Mouse (Mus musculus) liver, postnatal 0 days (tissue): ENCODE data around the gene Irak1. TPM values are rescaled to one million over a fixed set of nuclear protein-coding genes. Genes with fewer than 3 reads are reported as not detected.

Experiments used
- ATAC-seq: fragments of 200-750 bp; cut with Nextera tagmentation; 2 replicates; pipeline ENCODE4 v1.8.0; 2017; ENCODE audit warnings: mild to moderate bottlenecking, moderate library complexity
- DNase-seq: peaks from one replicate; pipeline ENCODE4 v3.0.0-alpha.2; 2016
- H3K27ac ChIP-seq: fragments of 300-500 bp; sonication (generic); 2 replicates; pipeline ENCODE4 v1.5.1; 2014; ENCODE audit warnings: antibody characterized with exemption, moderate library complexity, mild to moderate bottlenecking, low read depth
- H3K27me3 ChIP-seq: fragments of 300-500 bp; sonication (generic); 2 replicates; pipeline ENCODE4 v1.6.1; 2014; ENCODE audit warnings: low read length, control low read depth, mixed read lengths; ENCODE audit not compliant: insufficient read depth
- H3K36me3 ChIP-seq: fragments of 300-500 bp; sonication (generic); replicated peaks from 2 replicates; pipeline ENCODE4 v1.6.1; 2014; ENCODE audit warnings: mild to moderate bottlenecking, control low read depth, low read length, moderate library complexity, mixed read lengths; ENCODE audit not compliant: insufficient read depth
- H3K4me1 ChIP-seq: fragments of 300-500 bp; sonication (generic); 2 replicates; pipeline ENCODE4 v1.6.1; 2014; ENCODE audit warnings: antibody characterized with exemption, mild to moderate bottlenecking, control low read depth; ENCODE audit not compliant: insufficient read depth
- H3K4me2 ChIP-seq: fragments of 300-500 bp; sonication (generic); 2 replicates; pipeline ENCODE4 v1.6.1; 2014; ENCODE audit warnings: low read depth, mild to moderate bottlenecking, low read length, moderate library complexity, mixed read lengths
- H3K4me3 ChIP-seq: fragments of 300-500 bp; sonication (generic); 2 replicates; pipeline ENCODE4 v1.5.1; 2014; ENCODE audit warnings: low read depth, low read length
- H3K9ac ChIP-seq: fragments of 300-500 bp; sonication (generic); replicated peaks from 2 replicates; pipeline ENCODE4 v1.6.1; 2014; ENCODE audit warnings: mild to moderate bottlenecking, moderate library complexity
- H3K9me3 ChIP-seq: fragments of 300-500 bp; sonication (generic); 2 replicates; pipeline ENCODE4 v1.6.1; 2016; ENCODE audit warnings: mild to moderate bottlenecking, control low read depth, low read length, mixed read lengths
- CTCF ChIP-seq: sonication (generic); IDR thresholded peaks from 2 replicates; pipeline ENCODE4 v1.5.1; 2016; ENCODE audit warnings: antibody characterized with exemption, low read depth
- EP300 ChIP-seq: IDR thresholded peaks from 2 replicates; pipeline ENCODE4 v1.6.1; 2016; ENCODE audit warnings: antibody characterized with exemption, low read depth, mild to moderate bottlenecking
- WGBS: fragments of 180-500 bp; shearing (Covaris S2); extraction: QIAGEN DNeasy Blood & Tissue Kit; methylation state at CpG from one replicate; pipeline ENCODE4 v1.1.7; 2014; ENCODE audit not compliant: insufficient replicate concordance; 5-methylcytosine and 5-hydroxymethylcytosine counted together
- microRNA counts: library from miRNA; unstranded; fragments of <30 nt; microRNA quantifications from one replicate; lab custom pipeline; 2015
- microRNA-seq: library from miRNA; unstranded; fragments of <30 nt; microRNA quantifications from one replicate; pipeline ENCODE4, GENCODE M21; 2016
- polyA plus RNA-seq: library from polyadenylated mRNA; unstranded; fragments of >200 nt; fragmentation: Nextera tagmentation; extraction: Ambion mirVana; gene quantifications from 2 replicates; pipeline ENCODE4 v1.2.1, GENCODE M21; 2015

Irak1 gene
- polyA plus RNA-seq, 1 experiment from 2014 or later, result 18.7 TPM

- no peak for ATAC-seq
- 59% methylated on average over 1 of the region's 1 CpGs for WGBS
- Histone ChIP-seq H3K27ac (peak overlapping the region; percentile 99), H3K4me1 (peaks cover 9% of the 10 kb centered on the region), H3K9ac (no peak overlapping the region; the same call in 1 of the 2 replicates), H3K27me3 (no peaks in the 10 kb centered on the region), H3K9me3 (no peaks in the 10 kb centered on the region), H3K4me2 (no peak overlapping the region), H3K4me3 (no peak overlapping the region), H3K36me3 (no peaks in the 10 kb centered on the region)
- peak; percentile 25; the same call in 1 of the 2 replicates for TF ChIP-seq EP300
- TF ChIP-seq CTCF, result no peak
- no peak for DNase-seq
These were observed 54.6 kb downstream of the Irak1 start for GRCm38 (mm10) chrX:73969167-73969566.

DNA sequence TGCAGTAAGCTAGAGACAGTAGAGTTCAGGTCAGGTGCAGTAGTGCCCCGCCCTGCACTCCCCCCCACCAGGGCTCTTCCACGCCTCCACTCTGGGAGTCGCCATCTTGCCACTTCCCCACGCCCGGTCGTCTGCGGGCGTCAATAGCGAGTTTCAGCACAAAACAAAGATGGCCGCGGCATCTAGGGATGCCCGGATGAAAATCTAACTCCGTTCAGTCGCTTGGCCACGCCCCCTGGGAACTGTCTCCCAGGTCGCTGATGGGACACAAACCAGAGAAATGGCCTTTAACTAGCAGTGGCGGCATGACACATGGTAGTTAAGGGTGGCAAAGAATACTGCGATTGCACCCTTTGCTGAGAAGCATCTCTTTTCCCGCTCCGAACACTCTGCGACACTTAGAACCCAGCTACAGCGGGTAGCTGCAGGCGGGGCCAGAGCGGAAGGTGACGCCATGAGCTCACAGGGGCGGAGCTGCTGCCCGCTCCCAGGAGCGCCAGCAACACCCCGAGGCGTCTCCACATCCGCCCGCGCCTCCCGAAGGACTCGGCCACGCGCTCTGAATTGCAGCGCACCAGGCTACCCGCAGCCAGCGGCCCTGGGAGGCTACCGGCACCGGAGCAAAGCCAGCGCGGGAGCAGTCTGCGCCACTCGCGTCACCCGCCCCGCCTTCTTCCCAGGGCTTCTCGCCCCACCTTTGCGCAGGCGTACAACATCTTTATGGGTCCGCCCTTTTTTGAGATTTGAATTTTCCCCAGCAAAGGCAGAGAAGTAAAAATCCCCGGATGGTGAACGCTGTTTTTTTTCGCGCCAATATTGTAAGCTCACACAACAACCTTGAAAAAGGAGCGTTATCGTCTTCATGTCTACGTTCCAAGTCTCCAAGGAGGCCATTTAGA is 56.3 kb downstream of the Irak1 start:
- 0 out of 2 replicates have a peak, but pooled peaks cover under 1% of the 10 kb centered on the region for H3K36me3 ChIP-seq
- H3K27ac ChIP-seq, result peak overlapping the region; percentile 99
- TF ChIP-seq EP300, result 0 out of 2 replicates have a peak, but pooled peaks have one; percentile 14
- no peak for TF ChIP-seq CTCF
- H3K4me1 ChIP-seq, result peaks cover 22% of the 10 kb centered on the region
- peak overlapping the region; percentile 80 for H3K9ac ChIP-seq
- peak overlapping the region; percentile 80 for H3K4me3 ChIP-seq
- no peaks in the 10 kb centered on the region for H3K9me3 ChIP-seq
- H3K4me2 ChIP-seq, result peak overlapping the region; percentile 71
- WGBS, result 16% methylated on average over 55 of the region's 60 CpGs
- DNase-seq, result peak; percentile 88
- peak; percentile 81 for ATAC-seq
- H3K27me3 ChIP-seq, result no peaks in the 10 kb centered on the region

DNA sequence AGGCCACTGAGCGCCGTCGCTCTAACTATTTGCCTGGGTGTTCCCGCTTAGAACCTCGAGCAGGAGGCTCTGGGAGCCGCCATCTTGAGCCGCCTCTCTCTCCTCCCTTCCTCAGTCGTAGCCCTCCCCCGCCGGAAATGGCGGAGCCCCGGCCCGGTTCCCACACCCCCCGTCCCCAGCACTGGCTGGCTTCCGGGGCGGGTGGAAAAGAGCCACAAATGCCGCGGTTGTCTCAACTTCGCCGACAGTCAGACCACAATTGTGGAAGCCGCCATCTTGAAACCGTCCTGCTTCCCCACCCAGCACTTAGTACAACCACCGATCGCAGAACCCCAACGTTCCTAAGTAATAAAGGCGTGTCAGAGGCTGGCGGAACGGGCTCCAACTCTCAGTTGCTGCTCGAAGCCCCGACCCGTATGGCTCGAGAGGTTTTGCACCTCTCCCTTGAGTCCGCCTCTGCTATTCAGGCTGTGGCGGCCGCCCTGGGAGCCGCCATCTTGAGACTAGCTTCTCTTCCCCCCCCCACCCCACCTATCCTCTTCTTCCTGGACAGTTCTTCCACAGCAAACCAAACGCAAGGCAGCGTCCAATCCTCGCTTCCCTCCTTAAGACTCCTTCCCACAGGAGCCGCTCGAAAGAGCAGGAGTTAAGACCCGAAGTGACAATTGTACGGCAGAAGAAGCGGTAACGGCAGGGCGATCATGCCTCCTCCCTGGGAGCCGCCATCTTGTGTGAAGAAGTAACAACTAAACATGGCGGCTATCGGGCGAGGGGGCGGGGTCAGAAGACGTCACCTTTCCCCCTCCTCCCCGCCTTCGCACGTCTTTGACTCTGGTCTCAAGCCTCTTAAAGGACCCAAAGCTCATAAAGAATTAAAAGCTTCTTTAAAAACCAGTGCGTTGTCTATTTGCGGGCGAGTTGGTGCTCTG is 57.2 kb downstream of the Irak1 start, which contains the start of gene Hcfc1:
Hcfc1 (minus strand) TSS at position 110 of the 929 bp plus-strand sequence.
- Histone ChIP-seq H3K36me3 (0 out of 2 replicates have a peak, but pooled peaks cover 7% of the 10 kb centered on the region), H3K4me3 (peak within 1 kb of the TSS; percentile 80), H3K9ac (peak within 1 kb of the TSS; percentile 80), H3K27ac (peak within 1 kb of the TSS; percentile 99), H3K27me3 (no peaks in the 10 kb centered on the region), H3K4me1 (peaks cover 26% of the 10 kb centered on the region), H3K4me2 (peak within 1 kb of the TSS; percentile 71), H3K9me3 (no peaks in the 10 kb centered on the region)
- DNase-seq, result peak; percentile 89
- ATAC-seq, result peak; percentile 66
- 15% methylated on average over 57 of the region's 58 CpGs for WGBS
- TF ChIP-seq EP300 (no peak; the same call in 1 of the 2 replicates), CTCF (no peak)

GRCm38 (mm10) chrX:73965307-73965706 is 58.4 kb downstream of the Irak1 start:
- H3K27me3 ChIP-seq, result no peaks in the 10 kb centered on the region
- H3K4me3 ChIP-seq, result peak overlapping the region; percentile 80
- H3K36me3 ChIP-seq, result peaks cover 17% of the 10 kb centered on the region
- DNase-seq, result peak; percentile 53
- H3K9me3 ChIP-seq, result no peaks in the 10 kb centered on the region
- H3K4me2 ChIP-seq, result peak overlapping the region; percentile 71
- no peak for ATAC-seq
- H3K27ac ChIP-seq, result peak overlapping the region; percentile 99
- H3K9ac ChIP-seq, result peak overlapping the region; percentile 80
- H3K4me1 ChIP-seq, result peaks cover 29% of the 10 kb centered on the region
- TF ChIP-seq CTCF (no peak), EP300 (no peak)
- 29% methylated on average over 20 of the region's 20 CpGs for WGBS

- Histone ChIP-seq H3K4me2 (peak overlapping the region; percentile 71), H3K27ac (peak overlapping the region; percentile 99), H3K9ac (peak overlapping the region; percentile 42; the same call in 1 of the 2 replicates), H3K4me3 (peak overlapping the region; percentile 80), H3K4me1 (peaks cover 29% of the 10 kb centered on the region), H3K36me3 (peaks cover 22% of the 10 kb centered on the region), H3K27me3 (no peaks in the 10 kb centered on the region), H3K9me3 (no peaks in the 10 kb centered on the region)
- ATAC-seq (no peak), DNase-seq (peak; percentile 46)
- WGBS, result 17% methylated on average over 3 of the region's 3 CpGs
- TF ChIP-seq EP300 (no peak), CTCF (no peak)
These were observed 59.4 kb downstream of the Irak1 start for GRCm38 (mm10) chrX:73964363-73964762.

MicroRNAs encoded within 50 kb of the gene (microRNA counts, 519-probe panel; counts per million panel counts)
- microRNA mmu-miR-718 (lab: Ali Mortazavi, UCI), result not detected

Small RNA genes within 50 kb of the gene (microRNA-seq; reads per million reads assigned to microRNA genes)
- 2.8 reads per million for gene Mir5132
- not detected for gene Mir718

Other genes starting within 250 kb of the Irak1 start
- 1.7 TPM in 2 replicates for gene Srpk3, start 249.5 kb downstream of the Irak1 start, polyA plus RNA-seq
- gene Idh3g, start 237.0 kb downstream of the Irak1 start, polyA plus RNA-seq, result 83.7 and 88.1 TPM in 2 replicates
- gene Ssr4, start 236.9 kb downstream of the Irak1 start, polyA plus RNA-seq, result 183 and 185 TPM in 2 replicates
- gene Pdzd4, start 198.9 kb downstream of the Irak1 start, polyA plus RNA-seq, result 0.04 and 0.06 TPM in 2 replicates
- 0.08 and 0.09 TPM in 2 replicates for gene Avpr2, start 131.8 kb downstream of the Irak1 start, polyA plus RNA-seq
- gene L1cam, start 127.8 kb downstream of the Irak1 start, polyA plus RNA-seq, result 0.06 and 0.12 TPM in 2 replicates
- gene Arhgap4, start 102.0 kb downstream of the Irak1 start, polyA plus RNA-seq, result 5.1 and 5.2 TPM in 2 replicates
- gene Naa10, start 102.0 kb downstream of the Irak1 start, polyA plus RNA-seq, result 48.9 and 51.8 TPM in 2 replicates
- gene Renbp, start 93.1 kb downstream of the Irak1 start, polyA plus RNA-seq, result 22.3 and 22.6 TPM in 2 replicates
- 14.6 and 16.4 TPM in 2 replicates for gene Hcfc1, start 57.6 kb downstream of the Irak1 start, polyA plus RNA-seq
- not detected in 2 replicates for gene Opn1mw, start 103.5 kb upstream of the Irak1 start, polyA plus RNA-seq
- gene Mecp2, start 111.4 kb upstream of the Irak1 start, polyA plus RNA-seq, result 4.7 and 5.4 TPM in 2 replicates
- not detected in 2 replicates for gene Tex28, start 143.9 kb upstream of the Irak1 start, polyA plus RNA-seq
- not detected in 2 replicates for gene Tktl1, start 153.3 kb upstream of the Irak1 start, polyA plus RNA-seq
- gene Flna, start 225.9 kb upstream of the Irak1 start, polyA plus RNA-seq, result 30.2 and 34.1 TPM in 2 replicates
- 6.8 and 7.4 TPM in 2 replicates for gene Emd, start 230.8 kb upstream of the Irak1 start, polyA plus RNA-seq
- 438 and 471 TPM in 2 replicates for gene Rpl10, start 246.9 kb upstream of the Irak1 start, polyA plus RNA-seq